Mouse (Mus musculus): Measurements from ENCODE around the gene Pdrg1. TPM values are rescaled to one million over a fixed set of nuclear protein-coding genes. Genes with fewer than 3 reads are reported as not detected.

The Pdrg1 gene
- total RNA-seq, 2 experiments from 2014 or later = 72.1 to 77.5 TPM

Other genes starting within 250 kb of the Pdrg1 start
- 10 to 100 TPM; 20.6 to 30.6 TPM for gene Bcl2l1, start 183.7 kb downstream of the Pdrg1 start, total RNA-seq (2021)
- 1 to 10 TPM; 1.6 to 5.3 TPM for gene Tpx2, start 167.5 kb downstream of the Pdrg1 start, total RNA-seq (2021)
- 100 to 1,000 TPM; 671 to 798 TPM for gene Mylk2, start 104.1 kb downstream of the Pdrg1 start, total RNA-seq (2021)
- 1 to 10 TPM in 1 of 2 experiments, under 1 TPM in 1; 0.75 to 1.8 TPM for gene Foxs1, start 82.2 kb downstream of the Pdrg1 start, total RNA-seq (2021)
- under 1 TPM; 0.26 to 0.34 TPM for gene Dusp15, start 63.7 kb downstream of the Pdrg1 start, total RNA-seq (2021)
- not detected for gene Ttll9, start 52.9 kb downstream of the Pdrg1 start, total RNA-seq (2021)
- not detected for gene Xkr7, start 16.4 kb upstream of the Pdrg1 start, total RNA-seq (2021)
- gene Ccm2l, start 50.5 kb upstream of the Pdrg1 start, total RNA-seq (2021) = 1 to 10 TPM; 3.3 to 4.1 TPM
- gene Hck, start 93.0 kb upstream of the Pdrg1 start, total RNA-seq (2021) = under 1 TPM; 0.18 to 0.28 TPM
- 10 to 100 TPM; 27.0 to 30.3 TPM for gene Tm9sf4, start 145.9 kb upstream of the Pdrg1 start, total RNA-seq (2021)
- under 1 TPM; 0.32 to 0.52 TPM for gene Tspyl3, start 210.0 kb upstream of the Pdrg1 start, total RNA-seq (2021)
- 1 to 10 TPM; 2.6 to 3.1 TPM for gene Plagl2, start 226.0 kb upstream of the Pdrg1 start, total RNA-seq (2021)
- gene Pofut1, start 226.1 kb upstream of the Pdrg1 start, total RNA-seq (2021) = 1 to 10 TPM; 7.3 to 9.5 TPM